Mouse (Mus musculus) megakaryocyte, embryonic 14.5 days (primary cell): ENCODE results near the gene 1700025G04Rik.

Experiments used
- FLI1 ChIP-seq: IDR thresholded peaks from 2 replicates; pipeline ENCODE4 v1.6.1; 2012; ENCODE audit warnings: low read length, inconsistent platforms, mixed read lengths
- GATA1 ChIP-seq: IDR thresholded peaks from 3 replicates; pipeline ENCODE4 v1.6.1; 2012; ENCODE audit warnings: mixed read lengths, low read length, inconsistent platforms, borderline replicate concordance

GRCm38 (mm10) chr1:151820457-151820856, 269.5 kb downstream of the 1700025G04Rik start:
- TF ChIP-seq GATA1 (no peak), FLI1 (no peak)
